Mouse (Mus musculus): ENCODE results near the gene Kcnk5. TPM values are rescaled to one million over a fixed set of nuclear protein-coding genes. Genes with fewer than 3 reads are reported as not detected.

The Kcnk5 gene
- total and polyA plus RNA-seq, 3 experiments, result 8.7 to 12.5 (median 11.7) TPM

DNA sequence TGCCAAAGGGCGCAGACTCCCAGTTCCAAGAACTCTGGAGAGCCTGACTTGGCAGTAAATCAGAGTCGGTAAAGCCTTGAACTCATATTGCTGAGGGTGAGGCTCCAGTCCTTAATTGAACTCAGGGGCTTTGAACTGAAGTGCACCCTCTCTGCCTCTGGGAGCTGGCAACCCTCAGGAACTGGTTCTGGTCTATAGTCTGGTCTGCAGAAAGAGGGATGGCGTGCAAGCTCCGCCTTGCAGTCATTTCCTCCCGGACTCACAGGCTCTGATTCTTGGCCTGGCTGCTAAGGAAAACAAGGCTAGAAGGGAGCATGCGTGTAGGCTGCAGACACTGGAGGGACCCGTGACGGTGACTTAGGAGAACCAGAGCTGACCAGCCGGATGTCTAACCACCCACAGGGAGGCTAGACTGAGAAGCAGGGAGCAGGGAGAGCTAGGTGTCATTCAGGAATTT lies 65.4 kb downstream of the Kcnk5 start:
- H3K4me2 ChIP-seq (ENCODE audit: insufficient read depth, low read depth, poor library complexity, severe bottlenecking), result no peak overlapping the region
- H3K9ac ChIP-seq (ENCODE audit: insufficient read depth, low read depth), result no peak overlapping the region
- no peak for DNase-seq (ENCODE audit: extremely low read depth)
- no peak overlapping the region for H3K4me3 ChIP-seq (replicated peaks in 1 of 3; ENCODE audit: low read depth in 2 of 3, low read length in 2 of 3, poor library complexity in 1 of 3)
- in situ Hi-C loops (cut with MboI; ENCODE audit: low pct_ligation_motif_present, low pct_unique_long_range_greater_than_20kb, low sequenced_read_pairs) (no loop called here), dilution Hi-C loops (cut with MboI; ENCODE audit: extremely low pct_ligation_motif_present, extremely low pct_unique_long_range_greater_than_20kb, low sequenced_read_pairs) (no loop called here)
- peaks cover 2% of the 10 kb centered on the region for H3K27me3 ChIP-seq (replicated peaks)
- no peaks in the 10 kb centered on the region for H3K79me2 ChIP-seq (replicated peaks; ENCODE audit: control insufficient read depth, extremely low read depth, insufficient read depth, poor library complexity, severe bottlenecking)
- TF ChIP-seq ELF1 (IDR thresholded peaks at IDR 0.05; ENCODE audit: low read depth, low read length), result no peak
- no peak for TF ChIP-seq CHD2 (IDR thresholded peaks at IDR 0.05; ENCODE audit: low read length)
- no peak for TF ChIP-seq MEF2A (IDR thresholded peaks at IDR 0.05; ENCODE audit: borderline replicate concordance, low read depth, low read length)
- TF ChIP-seq SIN3A (IDR thresholded peaks at IDR 0.05; ENCODE audit: low read length), result no peak
- no peak for TF ChIP-seq ZNF384 (IDR thresholded peaks at IDR 0.05; ENCODE audit: low read depth, low read length)
- no peak for TF ChIP-seq ZC3H11A (IDR thresholded peaks at IDR 0.05; ENCODE audit: low read depth, low read length)
- peaks cover 2 to 11% of the 10 kb centered on the region in 2 experiments; a peak in 3 of 4 replicates for H3K4me1 ChIP-seq (ENCODE audit: control insufficient read depth in 1 of 2, insufficient read depth in 2 of 2)
- peaks cover 6% of the 10 kb centered on the region for H3K9me3 ChIP-seq (replicated peaks; ENCODE audit: low read length)
- H3K27ac ChIP-seq (ENCODE audit: insufficient read depth, low read depth), result no peak overlapping the region
- no peaks in the 10 kb centered on the region for H3K36me3 ChIP-seq (replicated peaks in 1 of 2; ENCODE audit: control insufficient read depth in 1 of 2, insufficient read depth in 1 of 2, low read length in 1 of 2)

- Histone ChIP-seq H3K79me2 (replicated peaks; ENCODE audit: control insufficient read depth, extremely low read depth, insufficient read depth, poor library complexity, severe bottlenecking) (no peaks in the 10 kb centered on the region), H3K27me3 (replicated peaks) (peaks cover 2% of the 10 kb centered on the region), H3K9ac (ENCODE audit: insufficient read depth, low read depth) (no peak overlapping the region), H3K36me3 (replicated peaks in 1 of 2; ENCODE audit: control insufficient read depth in 1 of 2, insufficient read depth in 1 of 2, low read length in 1 of 2) (no peaks in the 10 kb centered on the region), H3K4me1 (ENCODE audit: control insufficient read depth in 1 of 2, insufficient read depth in 2 of 2) (no peaks in the 10 kb centered on the region; a peak in 1 of 4 replicates), H3K27ac (ENCODE audit: insufficient read depth, low read depth) (no peak overlapping the region), H3K4me2 (ENCODE audit: insufficient read depth, low read depth, poor library complexity, severe bottlenecking) (no peak overlapping the region), H3K9me3 (replicated peaks; ENCODE audit: low read length) (peaks cover 6% of the 10 kb centered on the region), H3K4me3 (replicated peaks in 1 of 3; ENCODE audit: low read depth in 2 of 3, low read length in 2 of 3, poor library complexity in 1 of 3) (no peak overlapping the region)
- dilution Hi-C loops (cut with MboI; ENCODE audit: extremely low pct_ligation_motif_present, extremely low pct_unique_long_range_greater_than_20kb, low sequenced_read_pairs) (no loop called here), in situ Hi-C loops (cut with MboI; ENCODE audit: low pct_ligation_motif_present, low pct_unique_long_range_greater_than_20kb, low sequenced_read_pairs) (no loop called here)
- no peak for TF ChIP-seq MAFK (IDR thresholded peaks at IDR 0.05; ENCODE audit: insufficient replicate concordance, low read length)
- TF ChIP-seq ZNF384 (IDR thresholded peaks at IDR 0.05; ENCODE audit: low read depth, low read length), result no peak
- no peak for TF ChIP-seq MAZ (IDR thresholded peaks at IDR 0.05; ENCODE audit: low read depth, low read length)
- no peak for TF ChIP-seq IRF4 (IDR thresholded peaks at IDR 0.05; ENCODE audit: low read depth, low read length)
- TF ChIP-seq NRF1 (IDR thresholded peaks at IDR 0.05; ENCODE audit: low read depth, low read length), result no peak
- TF ChIP-seq SIN3A (IDR thresholded peaks at IDR 0.05; ENCODE audit: low read length), result no peak
- no peak for TF ChIP-seq MEF2A (IDR thresholded peaks at IDR 0.05; ENCODE audit: borderline replicate concordance, low read depth, low read length)
- TF ChIP-seq SMC3 (IDR thresholded peaks at IDR 0.05; ENCODE audit: low read depth, low read length), result no peak
- TF ChIP-seq TCF12 (IDR thresholded peaks at IDR 0.05; ENCODE audit: low read depth, low read length), result no peak
- no peak for TF ChIP-seq USF2 (conservative IDR thresholded peaks at IDR 0.05; ENCODE audit: low read depth, low read length)
- TF ChIP-seq UBTF (IDR thresholded peaks at IDR 0.05; ENCODE audit: low read depth, low read length), result no peak
- no peak for TF ChIP-seq RAD21 (IDR thresholded peaks at IDR 0.05; ENCODE audit: low read depth, low read length)
- no peak for TF ChIP-seq GABPA (IDR thresholded peaks at IDR 0.05; ENCODE audit: insufficient replicate concordance, low read depth, low read length)
- TF ChIP-seq JUN (IDR thresholded peaks at IDR 0.05; ENCODE audit: insufficient read depth, low read depth, low read length), result no peak
- TF ChIP-seq NELFE (IDR thresholded peaks at IDR 0.05; ENCODE audit: low read depth, low read length), result no peak
- no peak; the same call in 1 of the 2 replicates for TF ChIP-seq USF1 (IDR thresholded peaks at IDR 0.05; ENCODE audit: low read depth, low read length)
- no peak for TF ChIP-seq KAT2A (IDR thresholded peaks at IDR 0.05; ENCODE audit: insufficient replicate concordance, low read length)
- TF ChIP-seq RCOR1 (conservative IDR thresholded peaks at IDR 0.05; ENCODE audit: low read depth, low read length), result no peak
- no peak for DNase-seq (ENCODE audit: extremely low read depth)
Observed at GRCm38 (mm10) chr14:20114951-20115350, 66.7 kb downstream of the Kcnk5 start.

Measured in CH12.LX (cell line).